Mouse (Mus musculus) liver, postnatal 0 days (tissue): Measurements from ENCODE around the gene Ttc23. TPM values are rescaled to one million over a fixed set of nuclear protein-coding genes. Genes with fewer than 3 reads are reported as not detected.

Experiments
- ATAC-seq: fragments of 200-750 bp; cut with Nextera tagmentation; 2 replicates; pipeline ENCODE4 v1.8.0; 2017; ENCODE audit warnings: mild to moderate bottlenecking, moderate library complexity
- DNase-seq: peaks from one replicate; pipeline ENCODE4 v3.0.0-alpha.2; 2016
- H3K27ac ChIP-seq: fragments of 300-500 bp; sonication (generic); 2 replicates; pipeline ENCODE4 v1.5.1; 2014; ENCODE audit warnings: antibody characterized with exemption, moderate library complexity, mild to moderate bottlenecking, low read depth
- H3K27me3 ChIP-seq: fragments of 300-500 bp; sonication (generic); 2 replicates; pipeline ENCODE4 v1.6.1; 2014; ENCODE audit warnings: low read length, control low read depth, mixed read lengths; ENCODE audit not compliant: insufficient read depth
- H3K36me3 ChIP-seq: fragments of 300-500 bp; sonication (generic); replicated peaks from 2 replicates; pipeline ENCODE4 v1.6.1; 2014; ENCODE audit warnings: mild to moderate bottlenecking, control low read depth, low read length, moderate library complexity, mixed read lengths; ENCODE audit not compliant: insufficient read depth
- H3K4me1 ChIP-seq: fragments of 300-500 bp; sonication (generic); 2 replicates; pipeline ENCODE4 v1.6.1; 2014; ENCODE audit warnings: antibody characterized with exemption, mild to moderate bottlenecking, control low read depth; ENCODE audit not compliant: insufficient read depth
- H3K4me2 ChIP-seq: fragments of 300-500 bp; sonication (generic); 2 replicates; pipeline ENCODE4 v1.6.1; 2014; ENCODE audit warnings: low read depth, mild to moderate bottlenecking, low read length, moderate library complexity, mixed read lengths
- H3K4me3 ChIP-seq: fragments of 300-500 bp; sonication (generic); 2 replicates; pipeline ENCODE4 v1.5.1; 2014; ENCODE audit warnings: low read depth, low read length
- H3K9ac ChIP-seq: fragments of 300-500 bp; sonication (generic); replicated peaks from 2 replicates; pipeline ENCODE4 v1.6.1; 2014; ENCODE audit warnings: mild to moderate bottlenecking, moderate library complexity
- H3K9me3 ChIP-seq: fragments of 300-500 bp; sonication (generic); 2 replicates; pipeline ENCODE4 v1.6.1; 2016; ENCODE audit warnings: mild to moderate bottlenecking, control low read depth, low read length, mixed read lengths
- CTCF ChIP-seq: sonication (generic); IDR thresholded peaks from 2 replicates; pipeline ENCODE4 v1.5.1; 2016; ENCODE audit warnings: antibody characterized with exemption, low read depth
- EP300 ChIP-seq: IDR thresholded peaks from 2 replicates; pipeline ENCODE4 v1.6.1; 2016; ENCODE audit warnings: antibody characterized with exemption, low read depth, mild to moderate bottlenecking
- WGBS: fragments of 180-500 bp; shearing (Covaris S2); extraction: QIAGEN DNeasy Blood & Tissue Kit; methylation state at CpG from one replicate; pipeline ENCODE4 v1.1.7; 2014; ENCODE audit not compliant: insufficient replicate concordance; 5-methylcytosine and 5-hydroxymethylcytosine counted together
- polyA plus RNA-seq: library from polyadenylated mRNA; unstranded; fragments of >200 nt; fragmentation: Nextera tagmentation; extraction: Ambion mirVana; gene quantifications from 2 replicates; pipeline ENCODE4 v1.2.1, GENCODE M21; 2015

Ttc23 gene
- 8.4 and 9.0 TPM in 2 replicates for polyA plus RNA-seq

- DNase-seq: no peak
- no peak for ATAC-seq
- Histone ChIP-seq H3K4me3 (peak within 1 kb of the TSS; percentile 70), H3K9me3 (no peaks in the 10 kb centered on the region), H3K4me1 (peaks cover 6% of the 10 kb centered on the region; the same call in 1 of the 2 replicates), H3K27me3 (no peaks in the 10 kb centered on the region), H3K4me2 (peak within 1 kb of the TSS; percentile 74), H3K9ac (peak within 1 kb of the TSS; percentile 82), H3K27ac (peak within 1 kb of the TSS; percentile 90), H3K36me3 (no peaks in the 10 kb centered on the region)
- WGBS: 44% methylated on average over 5 of the region's 5 CpGs
- TF ChIP-seq CTCF (no peak), EP300 (no peak)
These were observed at the start of gene Ttc23 for GRCm38 (mm10) chr7:67647277-67647676. Gene Ttc23, plus strand, starts transcription at chr7:67647410.

- H3K27me3 ChIP-seq: no peaks in the 10 kb centered on the region
- no peak overlapping the region for H3K27ac ChIP-seq
- 0 out of 2 replicates have a peak, but pooled peaks cover 3% of the 10 kb centered on the region for H3K4me1 ChIP-seq
- no peak for ATAC-seq
- no peak overlapping the region for H3K4me2 ChIP-seq
- H3K9me3 ChIP-seq: no peaks in the 10 kb centered on the region
- H3K9ac ChIP-seq: no peak overlapping the region
- H3K36me3 ChIP-seq: no peaks in the 10 kb centered on the region
- H3K4me3 ChIP-seq: no peak overlapping the region
- 88% methylated on average over 3 of the region's 3 CpGs for WGBS
- TF ChIP-seq EP300 (no peak), CTCF (no peak)
- DNase-seq: no peak
These were observed 49.2 kb upstream of the Ttc23 start for GRCm38 (mm10) chr7:67598050-67598449.

DNA sequence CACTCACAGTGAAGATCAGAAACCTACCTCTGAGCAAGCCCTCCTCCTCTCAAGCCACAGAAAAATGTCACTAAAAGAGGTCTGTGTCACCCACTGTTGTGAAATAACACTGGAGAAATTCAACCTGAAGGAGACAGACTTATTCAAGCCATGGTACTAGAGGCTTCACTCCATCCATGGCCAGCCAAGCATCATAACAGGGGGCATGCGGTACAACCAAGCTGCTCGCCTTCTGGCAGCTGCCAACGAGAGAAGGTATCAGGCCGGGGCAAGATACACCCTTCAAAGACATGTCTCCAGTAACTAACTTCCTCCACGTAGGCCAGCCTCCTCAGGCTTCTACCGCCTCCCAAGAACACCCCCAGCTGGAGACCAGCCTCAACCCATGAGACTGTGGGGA, 42.1 kb upstream of the Ttc23 start:
- Histone ChIP-seq H3K36me3 (no peaks in the 10 kb centered on the region), H3K4me3 (no peak overlapping the region), H3K4me2 (no peak overlapping the region), H3K9ac (no peak overlapping the region), H3K27me3 (no peaks in the 10 kb centered on the region), H3K4me1 (peaks cover 3% of the 10 kb centered on the region; the same call in 1 of the 2 replicates), H3K9me3 (no peaks in the 10 kb centered on the region), H3K27ac (no peak overlapping the region)
- TF ChIP-seq EP300 (no peak), CTCF (no peak)
- no peak for ATAC-seq
- WGBS: 73% methylated on average over 6 of the region's 6 CpGs
- no peak for DNase-seq

- no peaks in the 10 kb centered on the region for H3K36me3 ChIP-seq
- no peak for DNase-seq
These were observed 41.0 kb upstream of the Ttc23 start for GRCm38 (mm10) chr7:67606250-67606649.

GRCm38 (mm10) chr7:67607669-67608347, 39.4 kb upstream of the Ttc23 start:
- Histone ChIP-seq H3K27me3 (no peaks in the 10 kb centered on the region), H3K9me3 (no peaks in the 10 kb centered on the region), H3K4me2 (no peak overlapping the region), H3K4me1 (peaks cover 3% of the 10 kb centered on the region; the same call in 1 of the 2 replicates), H3K27ac (no peak overlapping the region), H3K9ac (no peak overlapping the region), H3K4me3 (no peak overlapping the region), H3K36me3 (no peaks in the 10 kb centered on the region)
- TF ChIP-seq CTCF (no peak), EP300 (no peak)
- 79% methylated on average over 5 of the region's 5 CpGs for WGBS
- DNase-seq: no peak
- no peak for ATAC-seq

More at GRCm38 (mm10) chr7:67606250-67606649, 41.0 kb upstream of the Ttc23 start:
- H3K9ac ChIP-seq: no peak overlapping the region
- ATAC-seq: no peak
- no peak overlapping the region for H3K4me3 ChIP-seq
- H3K9me3 ChIP-seq: no peaks in the 10 kb centered on the region
- 74% methylated on average over 1 of the region's 1 CpGs for WGBS
- H3K27me3 ChIP-seq: no peaks in the 10 kb centered on the region
- H3K27ac ChIP-seq: no peak overlapping the region
- H3K4me1 ChIP-seq: peaks cover 3% of the 10 kb centered on the region; the same call in 1 of the 2 replicates
- TF ChIP-seq CTCF: no peak
- TF ChIP-seq EP300: no peak
- no peak overlapping the region for H3K4me2 ChIP-seq

- Histone ChIP-seq H3K9me3 (no peaks in the 10 kb centered on the region), H3K9ac (no peak overlapping the region), H3K27ac (no peak overlapping the region), H3K4me2 (no peak overlapping the region), H3K4me1 (peaks cover 3% of the 10 kb centered on the region; the same call in 1 of the 2 replicates), H3K27me3 (no peaks in the 10 kb centered on the region), H3K4me3 (no peak overlapping the region), H3K36me3 (no peaks in the 10 kb centered on the region)
- ATAC-seq: no peak
- DNase-seq: no peak
- 68% methylated on average over 4 of the region's 4 CpGs for WGBS
- no peak for TF ChIP-seq EP300
- TF ChIP-seq CTCF: no peak
These were observed 38.7 kb upstream of the Ttc23 start for GRCm38 (mm10) chr7:67608348-67609024.
